Mouse (Mus musculus) natural killer cell, adult 2 months (primary cell): Measurements from ENCODE around the gene Elob.

ENCODE experiments used
- DNase-seq, 2 experiments: peaks; one replicate each; pipeline ENCODE4 v3.0.0; 2022; ENCODE audit warnings: low spot score in 2 of 2

The Elob gene

DNA sequence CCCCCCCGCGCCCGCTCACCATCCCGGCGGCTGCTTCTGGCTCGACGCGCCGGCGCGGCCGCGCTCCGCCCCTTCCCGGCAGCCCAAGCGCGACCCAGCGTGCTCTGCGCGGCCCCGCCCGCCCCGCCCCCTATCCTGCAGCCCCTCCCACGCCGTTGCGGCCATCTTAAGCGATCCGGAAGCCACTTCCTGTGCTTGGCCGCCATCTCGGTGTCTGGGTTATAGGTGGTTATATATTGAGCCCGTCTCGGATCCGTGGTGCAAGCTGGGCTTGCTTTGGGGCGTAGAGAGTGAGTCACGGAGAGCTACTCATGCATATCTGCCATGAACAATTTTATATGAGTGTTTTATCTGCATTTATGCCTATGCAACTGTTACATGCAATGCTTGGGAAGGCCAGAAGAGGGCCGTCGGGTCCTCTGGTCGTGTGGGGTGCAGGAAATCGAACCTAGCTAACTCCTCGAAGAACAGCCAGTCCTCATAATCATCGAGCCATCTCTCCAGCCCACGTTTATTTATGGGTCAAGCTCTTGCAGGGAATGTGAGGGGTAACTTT is at the start of gene Elob:
Elob (minus strand) TSS at position 73 of the 556 bp plus-strand sequence.
- DNase-seq: peak; percentile 81 to 87

- no peak for DNase-seq
These were observed 48.2 kb upstream of the Elob start for GRCm38 (mm10) chr17:23877166-23877565.

GRCm38 (mm10) chr17:23876741-23877140 is 47.8 kb upstream of the Elob start:
- DNase-seq: no peak

DNA sequence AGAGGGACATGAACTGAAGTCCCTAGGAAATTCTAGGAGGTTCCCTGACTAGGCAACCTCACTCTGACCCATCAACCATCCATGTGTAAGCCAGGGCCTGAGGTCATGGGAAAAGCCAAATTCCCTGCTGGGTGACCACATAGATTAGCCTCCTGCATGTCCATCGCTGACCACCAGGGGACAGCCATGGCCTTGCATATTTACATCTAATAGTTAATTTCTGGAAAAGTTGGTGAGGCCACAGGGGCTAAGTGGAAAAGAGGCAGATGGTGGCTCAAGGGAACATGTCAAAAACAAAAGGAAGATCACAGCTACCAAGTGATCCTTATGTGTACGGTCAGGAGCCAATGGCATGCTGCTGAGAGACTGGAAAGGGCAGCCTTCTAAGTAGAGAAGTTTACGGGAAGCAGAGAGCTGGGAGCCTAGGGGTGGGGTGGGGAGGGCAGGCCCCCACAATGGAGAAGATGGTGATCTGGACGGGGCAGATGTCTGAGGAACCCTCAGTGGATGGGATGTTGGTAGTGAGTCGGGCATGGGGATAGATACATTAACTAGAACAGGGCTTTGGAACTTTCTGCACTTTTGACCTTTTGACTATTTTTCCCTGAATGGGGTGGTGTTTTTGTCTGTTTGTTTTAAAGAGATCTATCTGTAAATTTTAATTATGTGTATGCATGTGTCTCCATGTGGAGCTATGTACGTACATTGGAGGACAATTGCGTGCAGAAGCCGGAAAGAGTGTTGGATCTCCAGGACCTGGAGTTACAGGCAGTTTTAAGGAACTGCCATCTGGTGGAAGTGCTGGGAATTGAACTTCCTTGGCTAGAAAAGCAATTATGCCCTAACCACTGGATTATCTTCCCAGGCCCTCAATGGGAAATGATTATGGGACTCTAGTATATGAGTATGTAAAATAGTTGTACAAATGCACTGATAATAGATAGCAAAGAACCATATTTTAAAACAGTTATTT is 45.2 kb upstream of the Elob start:
- DNase-seq: no peak

GRCm38 (mm10) chr17:23868513-23868912 is 39.6 kb upstream of the Elob start:
- no peak for DNase-seq

DNA sequence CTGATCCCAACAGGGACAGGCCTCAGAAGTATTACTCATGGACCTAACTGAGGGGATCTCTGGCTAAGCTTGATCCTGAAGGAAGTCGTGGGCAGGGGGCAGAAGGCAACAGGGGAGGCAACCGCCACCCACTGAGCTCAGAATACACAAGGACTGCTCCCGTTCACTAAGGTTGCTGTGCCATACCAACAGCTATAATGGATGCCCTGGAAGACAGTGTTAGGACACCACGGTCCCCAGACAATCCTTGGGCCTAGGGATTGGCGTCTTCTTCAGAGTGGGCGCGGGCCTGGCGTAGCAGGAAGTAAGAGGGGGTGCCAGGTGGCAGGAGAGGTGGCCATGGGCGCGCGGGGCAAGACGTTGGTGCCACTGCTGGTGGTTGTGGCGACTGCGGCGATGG is 38.8 kb upstream of the Elob start, which contains the start of gene Prss21:
Prss21 (plus strand) TSS at position 301 of the 400 bp plus-strand sequence.
- DNase-seq: no peak

DNA sequence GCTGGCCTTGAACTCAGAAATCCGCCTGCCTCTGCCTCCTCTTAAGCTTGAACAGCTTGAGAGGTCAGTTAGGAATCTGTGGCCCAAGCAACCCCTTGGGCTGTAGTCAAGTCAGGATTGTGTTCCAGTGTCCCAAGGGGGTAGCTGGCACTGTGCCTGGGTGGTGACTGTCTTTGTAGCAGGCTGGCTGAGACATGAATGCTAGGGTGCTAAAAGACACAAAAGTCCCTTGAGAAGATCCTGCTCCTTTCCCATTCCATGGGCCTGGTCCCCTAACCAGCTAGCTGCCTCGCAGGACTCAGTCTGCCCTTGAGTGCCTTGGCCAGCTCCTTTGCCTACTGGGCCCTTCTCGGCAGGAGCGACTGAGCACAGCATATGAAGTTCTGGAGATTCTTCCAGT is 34.0 kb upstream of the Elob start:
- no peak for DNase-seq

DNA sequence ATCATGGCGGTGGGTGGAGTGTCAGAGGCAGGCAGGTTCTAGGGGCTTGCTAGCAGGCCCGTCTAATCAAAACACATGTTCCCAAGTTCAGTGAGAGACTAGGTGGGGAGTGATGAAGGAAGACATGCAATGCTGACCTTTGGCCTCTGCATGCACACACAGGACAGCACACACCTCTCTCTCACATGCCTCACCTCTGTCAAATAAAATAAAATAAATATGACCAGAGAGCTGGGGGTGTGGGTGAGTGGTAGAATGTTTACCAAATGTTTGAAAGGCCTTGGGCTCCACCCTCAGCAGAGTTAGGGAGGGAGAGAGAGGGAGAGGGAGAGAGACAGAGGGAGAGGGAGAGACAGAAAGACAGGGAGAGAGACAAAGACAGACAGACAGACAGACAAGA is 29.0 kb upstream of the Elob start:
- no peak for DNase-seq

DNA sequence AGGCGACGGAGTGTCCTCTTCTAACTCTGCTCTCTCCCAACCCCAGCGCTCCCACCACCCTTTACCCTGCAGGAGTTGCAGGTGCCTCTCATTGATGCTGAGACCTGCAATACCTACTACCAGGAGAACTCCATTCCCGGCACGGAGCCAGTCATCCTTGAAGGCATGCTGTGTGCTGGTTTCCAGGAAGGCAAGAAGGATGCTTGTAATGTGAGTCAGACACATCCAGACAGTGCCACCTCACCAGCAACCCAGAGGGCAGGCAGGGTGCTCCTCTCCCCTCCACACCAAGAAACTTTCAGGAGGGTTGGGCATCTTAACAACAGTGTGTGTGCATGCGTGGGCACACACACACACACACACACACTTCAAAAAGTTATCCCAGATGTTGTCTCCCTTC is 28.3 kb upstream of the Elob start:
- no peak for DNase-seq

GRCm38 (mm10) chr17:23854229-23854765 is 25.4 kb upstream of the Elob start:
- no peak for DNase-seq

DNA sequence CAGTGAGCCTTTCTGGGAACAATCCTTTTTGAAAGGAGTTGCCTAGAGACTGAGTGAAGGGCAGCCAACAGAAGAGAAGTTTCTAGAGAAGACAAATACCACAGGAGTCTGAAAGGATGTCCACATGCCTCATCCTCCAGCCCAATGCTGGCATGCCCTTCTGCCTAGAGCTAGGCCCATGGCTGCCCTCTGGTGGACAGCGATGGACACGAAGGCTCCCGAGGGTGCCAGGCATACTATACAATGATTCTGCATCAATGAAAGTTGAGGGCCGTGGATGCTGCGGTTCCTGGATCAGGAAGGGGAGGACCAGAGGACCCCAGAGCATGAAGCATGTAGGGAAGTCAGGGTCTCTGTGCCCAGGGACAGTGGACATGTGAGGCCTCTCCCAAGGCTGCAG is 24.4 kb upstream of the Elob start:
- peak in 1 of 2 experiments; percentile 44 for DNase-seq

- peak; percentile 52 to 60 for DNase-seq
These were observed 22.2 kb upstream of the Elob start for GRCm38 (mm10) chr17:23850853-23851749.

- DNase-seq: no peak
These were observed 21.1 kb upstream of the Elob start for GRCm38 (mm10) chr17:23850028-23850427.

- peak; percentile 57 to 72 for DNase-seq
These were observed 14.9 kb upstream of the Elob start, which contains the start of the genes Prss32 and Prss41 for GRCm38 (mm10) chr17:23843812-23844273. Prss32 (plus strand) TSS chr17:23843855. Prss41 (minus strand) TSS chr17:23844172.

- DNase-seq: no peak
These were observed 14.3 kb upstream of the Elob start for GRCm38 (mm10) chr17:23843141-23843811.

GRCm38 (mm10) chr17:23841145-23841544 is 12.2 kb upstream of the Elob start:
- peak; percentile 55 to 66 for DNase-seq

- no peak for DNase-seq
These were observed 7.2 kb upstream of the Elob start, which contains the start of gene Prss33 for GRCm38 (mm10) chr17:23836006-23836575. Prss33 (minus strand) TSS chr17:23836056.

GRCm38 (mm10) chr17:23831201-23831600 is 2.3 kb upstream of the Elob start:
- DNase-seq: no peak

DNA sequence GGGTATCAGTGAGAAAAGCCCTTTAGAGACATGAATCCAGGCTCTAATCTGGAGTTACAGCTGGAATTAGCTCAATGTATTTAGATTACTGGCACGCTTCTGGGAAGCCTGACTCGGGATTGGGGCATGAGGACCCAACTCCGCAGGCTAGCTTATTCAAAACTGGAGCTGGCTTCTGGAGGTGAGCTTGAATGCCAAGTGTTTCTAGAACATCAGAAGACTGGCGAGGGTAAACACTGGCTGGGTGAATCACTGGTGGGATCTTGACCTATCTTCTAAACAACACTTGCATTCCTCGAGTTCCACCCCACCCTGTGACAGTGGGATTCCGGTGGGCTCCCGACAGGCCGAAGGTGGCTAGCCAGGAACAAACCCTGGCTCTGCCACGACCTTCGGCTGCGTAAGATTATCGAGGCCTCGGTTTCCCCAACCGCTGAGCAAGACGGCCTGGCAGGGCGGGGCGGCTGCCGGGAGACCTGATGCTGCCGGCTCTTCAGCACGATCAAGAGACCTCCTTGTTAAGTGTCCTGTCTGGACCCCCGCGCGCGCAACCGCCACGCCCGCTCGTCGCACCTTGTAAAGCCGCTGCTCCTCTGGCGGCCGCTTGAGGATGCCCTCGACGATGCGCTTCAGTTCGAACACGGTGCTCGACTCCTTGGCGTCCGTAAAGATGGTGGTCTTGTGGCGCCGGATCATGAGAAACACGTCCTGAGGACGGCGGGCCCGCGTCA is 500 bp downstream of the Elob start:
- peak; percentile 54 to 67 for DNase-seq

DNA sequence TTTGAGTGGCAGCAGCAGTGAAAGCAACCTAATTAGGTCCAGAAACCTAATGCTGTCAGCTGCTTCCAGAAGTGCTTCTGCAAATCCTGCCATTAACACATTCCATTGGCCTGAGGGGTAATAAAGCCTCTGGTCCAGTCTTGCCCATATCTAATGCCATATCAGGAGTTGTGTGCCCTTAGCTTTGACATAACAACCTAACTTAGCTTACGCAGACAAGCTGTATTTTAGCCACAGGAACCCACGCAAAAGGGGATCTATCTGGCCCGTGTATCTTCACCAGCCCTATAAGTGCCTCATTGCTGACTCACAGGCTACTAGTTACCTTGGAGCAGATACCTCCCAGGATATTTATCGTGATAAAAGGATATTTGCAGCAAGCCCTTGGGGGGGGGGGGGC is 3.3 kb downstream of the Elob start:
- DNase-seq: no peak
